Mouse (Mus musculus) ES-Bruce4 (cell line): ENCODE results near the gene Gtpbp3. TPM values are rescaled to one million over a fixed set of nuclear protein-coding genes. Genes with fewer than 3 reads are reported as not detected.

ENCODE experiments used
- H3K27ac ChIP-seq: 2 replicates; pipeline ENCODE4 v1.5.1; 2012; ENCODE audit warnings: low read length, inconsistent platforms; ENCODE audit not compliant: insufficient read depth
- H3K27me3 ChIP-seq: 2 replicates; pipeline ENCODE4 v1.6.1; 2012; ENCODE audit warnings: mild to moderate bottlenecking, low read length, inconsistent platforms; ENCODE audit not compliant: control insufficient read depth, poor library complexity, insufficient read depth, severe bottlenecking
- H3K36me3 ChIP-seq: 2 replicates; pipeline ENCODE4 v1.6.1; 2012; ENCODE audit warnings: inconsistent platforms, mild to moderate bottlenecking, low read length, moderate library complexity; ENCODE audit not compliant: control insufficient read depth, poor library complexity, insufficient read depth, severe bottlenecking
- H3K4me1 ChIP-seq: one replicate; pipeline ENCODE4 v1.8.1; 2011; ENCODE audit warnings: low read length; ENCODE audit not compliant: control insufficient read depth, insufficient read depth
- H3K4me3 ChIP-seq: 2 replicates; pipeline ENCODE4 v1.5.1; 2011; ENCODE audit warnings: low read depth, mild to moderate bottlenecking, low read length
- H3K9ac ChIP-seq: 2 replicates; pipeline ENCODE4 v1.6.1; 2012; ENCODE audit warnings: low read depth, mild to moderate bottlenecking, inconsistent platforms; ENCODE audit not compliant: poor library complexity, severe bottlenecking
- H3K9me3 ChIP-seq: replicated peaks from 2 replicates; pipeline ENCODE4 v1.6.1; 2012; ENCODE audit warnings: mild to moderate bottlenecking, low read length, inconsistent platforms; ENCODE audit not compliant: control insufficient read depth, poor library complexity, insufficient read depth, severe bottlenecking
- CTCF ChIP-seq: IDR thresholded peaks from one replicate; pipeline ENCODE4 v1.8.1; 2011; ENCODE audit warnings: low read depth, low read length
- EP300 ChIP-seq: IDR thresholded peaks from 2 replicates; pipeline ENCODE4 v1.6.1; 2011; ENCODE audit warnings: low read depth, low read length; ENCODE audit not compliant: insufficient read depth
- POLR2A ChIP-seq: IDR thresholded peaks from one replicate; pipeline ENCODE4 v1.8.1; 2011; ENCODE audit warnings: low read length; ENCODE audit not compliant: insufficient read depth
- polyA plus RNA-seq: library from polyadenylated mRNA; stranded (reverse); fragments of >200 nt; gene quantifications from 2 replicates; pipeline ENCODE4 v1.2.4, GENCODE M21; 2011; ENCODE audit warnings: low read depth; ENCODE audit not compliant: missing spikeins, insufficient read depth, insufficient read length

The Gtpbp3 gene
- polyA plus RNA-seq, 1 experiment = 16.3 TPM

- Histone ChIP-seq H3K36me3 (peaks cover 14% of the 10 kb centered on the region), H3K9me3 (no peaks in the 10 kb centered on the region), H3K27ac (no peak within 1 kb of the TSS), H3K9ac (peak within 1 kb of the TSS; percentile 69), H3K27me3 (no peaks in the 10 kb centered on the region), H3K4me3 (peak within 1 kb of the TSS; percentile 94), H3K4me1 (no peaks in the 10 kb centered on the region)
- no peak for TF ChIP-seq EP300
- no peak for TF ChIP-seq POLR2A
- no peak for TF ChIP-seq CTCF
These were observed 54.9 kb downstream of the Gtpbp3 start, which contains the start of gene Mvb12a for GRCm38 (mm10) chr8:71542632-71543343. Gene Mvb12a (plus strand): TSS chr8:71542922.

- TF ChIP-seq EP300 (no peak), POLR2A (no peak), CTCF (no peak)
- peak overlapping the region; percentile 69; the same call in 1 of the 2 replicates for H3K9ac ChIP-seq
These were observed 55.9 kb downstream of the Gtpbp3 start for GRCm38 (mm10) chr8:71543755-71544154.

GRCm38 (mm10) chr8:71545053-71545452, 57.1 kb downstream of the Gtpbp3 start:
- Histone ChIP-seq H3K9me3 (no peaks in the 10 kb centered on the region), H3K27me3 (no peaks in the 10 kb centered on the region), H3K36me3 (peaks cover 17% of the 10 kb centered on the region), H3K27ac (no peak overlapping the region), H3K9ac (no peak overlapping the region), H3K4me1 (no peaks in the 10 kb centered on the region), H3K4me3 (no peak overlapping the region)
- no peak for TF ChIP-seq POLR2A
- TF ChIP-seq CTCF = no peak
- no peak for TF ChIP-seq EP300

More at GRCm38 (mm10) chr8:71543755-71544154, 55.9 kb downstream of the Gtpbp3 start:
- Histone ChIP-seq H3K4me3 (peak overlapping the region; percentile 94; the same call in 1 of the 2 replicates), H3K36me3 (peaks cover 17% of the 10 kb centered on the region), H3K4me1 (no peaks in the 10 kb centered on the region), H3K9me3 (no peaks in the 10 kb centered on the region), H3K27me3 (no peaks in the 10 kb centered on the region), H3K27ac (no peak overlapping the region)

GRCm38 (mm10) chr8:71547590-71547989, 59.7 kb downstream of the Gtpbp3 start:
- Histone ChIP-seq H3K9ac (no peak overlapping the region), H3K27me3 (no peaks in the 10 kb centered on the region), H3K27ac (no peak overlapping the region), H3K4me3 (no peak overlapping the region), H3K9me3 (no peaks in the 10 kb centered on the region), H3K36me3 (peaks cover 17% of the 10 kb centered on the region), H3K4me1 (no peaks in the 10 kb centered on the region)
- TF ChIP-seq EP300 (no peak), POLR2A (no peak), CTCF (no peak)

Other genes starting within 250 kb of the Gtpbp3 start
- gene Myo9b, start 215.4 kb upstream of the Gtpbp3 start, polyA plus RNA-seq = 37.3 and 39.0 TPM in 2 replicates
- gene Haus8, start 215.2 kb upstream of the Gtpbp3 start, polyA plus RNA-seq = 30.7 and 34.3 TPM in 2 replicates
- 63.2 and 68.7 TPM in 2 replicates for gene Use1, start 121.3 kb upstream of the Gtpbp3 start, polyA plus RNA-seq
- 1.9 and 3.2 TPM in 2 replicates for gene Ocel1, start 116.8 kb upstream of the Gtpbp3 start, polyA plus RNA-seq
- gene Nr2f6, start 106.1 kb upstream of the Gtpbp3 start, polyA plus RNA-seq = 23.0 and 23.9 TPM in 2 replicates
- gene Ushbp1, start 92.3 kb upstream of the Gtpbp3 start, polyA plus RNA-seq = not detected in 2 replicates
- gene Babam1, start 91.2 kb upstream of the Gtpbp3 start, polyA plus RNA-seq = 82.0 and 102 TPM in 2 replicates
- 10.9 and 11.2 TPM in 2 replicates for gene Ankle1, start 82.1 kb upstream of the Gtpbp3 start, polyA plus RNA-seq
- 10.1 and 13.7 TPM in 2 replicates for gene Abhd8, start 24.4 kb upstream of the Gtpbp3 start, polyA plus RNA-seq
- gene Mrpl34, start 23.1 kb upstream of the Gtpbp3 start, polyA plus RNA-seq = 68.1 and 77.0 TPM in 2 replicates
- gene Dda1, start 18.9 kb upstream of the Gtpbp3 start, polyA plus RNA-seq = 37.5 and 38.2 TPM in 2 replicates
- gene Ano8, start 2.1 kb upstream of the Gtpbp3 start, polyA plus RNA-seq = 7.0 and 7.1 TPM in 2 replicates
- 4.0 and 4.4 TPM in 2 replicates for gene Plvap, start 23.6 kb downstream of the Gtpbp3 start, polyA plus RNA-seq
- 4.3 and 4.9 TPM in 2 replicates for gene Ccdc194, start 37.6 kb downstream of the Gtpbp3 start, polyA plus RNA-seq
- 207 and 235 TPM in 2 replicates for gene Bst2, start 49.4 kb downstream of the Gtpbp3 start, polyA plus RNA-seq
- 72.6 and 74.1 TPM in 2 replicates for gene Mvb12a, start 54.8 kb downstream of the Gtpbp3 start, polyA plus RNA-seq
- gene Tmem221, start 70.8 kb downstream of the Gtpbp3 start, polyA plus RNA-seq = 2.2 and 2.4 TPM in 2 replicates
- gene Nxnl1, start 78.5 kb downstream of the Gtpbp3 start, polyA plus RNA-seq = not detected in 2 replicates
- gene Slc27a1, start 80.8 kb downstream of the Gtpbp3 start, polyA plus RNA-seq = 21.8 and 27.3 TPM in 2 replicates
- 57.2 and 65.6 TPM in 2 replicates for gene Pgls, start 104.1 kb downstream of the Gtpbp3 start, polyA plus RNA-seq
- 6.4 and 9.0 TPM in 2 replicates for gene Fam129c, start 109.5 kb downstream of the Gtpbp3 start, polyA plus RNA-seq
- gene Colgalt1, start 122.9 kb downstream of the Gtpbp3 start, polyA plus RNA-seq = 83.2 and 85.2 TPM in 2 replicates
- 3.8 and 6.3 TPM in 2 replicates for gene Unc13a, start 183.7 kb downstream of the Gtpbp3 start, polyA plus RNA-seq
- gene Jak3, start 188.2 kb downstream of the Gtpbp3 start, polyA plus RNA-seq = 8.0 and 9.7 TPM in 2 replicates
- 1.3 and 3.7 TPM in 2 replicates for gene Insl3, start 201.1 kb downstream of the Gtpbp3 start, polyA plus RNA-seq
- 1.8 and 2.0 TPM in 2 replicates for gene B3gnt3, start 213.7 kb downstream of the Gtpbp3 start, polyA plus RNA-seq
- gene Fcho1, start 237.6 kb downstream of the Gtpbp3 start, polyA plus RNA-seq = 8.7 and 8.8 TPM in 2 replicates